Mouse (Mus musculus) kidney, embryonic 16.5 days (tissue): ENCODE data around the gene Olfr1500. TPM values are rescaled to one million over a fixed set of nuclear protein-coding genes. Genes with fewer than 3 reads are reported as not detected.
"Not testable (repeated sequence)": the region's sequence is repeated elsewhere in the genome, so short reads cannot be mapped to it uniquely, and the experiment has no call there.

Experiments used
- ATAC-seq: fragments of 200-750 bp; cut with Nextera tagmentation; 2 replicates; pipeline ENCODE4 v1.8.0; 2017; ENCODE audit warnings: moderate TSS enrichment; ENCODE audit not compliant: low FRiP score, low TSS enrichment
- H3K27ac ChIP-seq: fragments of 300-500 bp; sonication (generic); 2 replicates; pipeline ENCODE4 v1.5.1; 2014; ENCODE audit warnings: low read length
- H3K27me3 ChIP-seq: fragments of 300-500 bp; sonication (generic); 2 replicates; pipeline ENCODE4 v1.6.1; 2014; ENCODE audit warnings: low read length, control low read depth, mixed read lengths; ENCODE audit not compliant: insufficient read depth
- H3K36me3 ChIP-seq: fragments of 300-500 bp; sonication (generic); 2 replicates; pipeline ENCODE4 v1.6.1; 2014; ENCODE audit warnings: low read length, control low read depth, mixed read lengths; ENCODE audit not compliant: insufficient read depth
- H3K4me1 ChIP-seq: fragments of 300-500 bp; sonication (generic); 2 replicates; pipeline ENCODE4 v1.6.1; 2014; ENCODE audit warnings: low read length, control low read depth, mixed read lengths; ENCODE audit not compliant: insufficient read depth
- H3K4me2 ChIP-seq: fragments of 300-500 bp; sonication (generic); replicated peaks from 2 replicates; pipeline ENCODE4 v1.6.1; 2014; ENCODE audit warnings: low read depth, low read length
- H3K4me3 ChIP-seq: fragments of 300-500 bp; sonication (generic); 2 replicates; pipeline ENCODE4 v1.5.1; 2014; ENCODE audit warnings: mild to moderate bottlenecking, low read length
- H3K9ac ChIP-seq: fragments of 300-500 bp; sonication (generic); replicated peaks from 2 replicates; pipeline ENCODE4 v1.6.1; 2014; ENCODE audit warnings: low read length
- H3K9me3 ChIP-seq: fragments of 300-500 bp; sonication (generic); 2 replicates; pipeline ENCODE4 v1.6.1; 2016; ENCODE audit warnings: low read length, control low read depth
- WGBS: fragments of 180-500 bp; shearing (Covaris S2); extraction: QIAGEN DNeasy Blood & Tissue Kit; methylation state at CpG from one replicate; pipeline ENCODE4 v1.1.7; 2014; 5-methylcytosine and 5-hydroxymethylcytosine counted together
- polyA plus RNA-seq: library from polyadenylated mRNA; unstranded; fragments of >200 nt; fragmentation: Nextera tagmentation; extraction: Ambion mirVana; gene quantifications from 2 replicates; pipeline ENCODE4 v1.2.1, GENCODE M21; 2015

Olfr1500 gene
- polyA plus RNA-seq, result not detected in 2 replicates

GRCm38 (mm10) chr19:13830388-13830787 is at the start of gene Olfr1500:
Gene Olfr1500 (minus strand): TSS chr19:13830488.
- Histone ChIP-seq H3K9me3 (no peaks in the 10 kb centered on the region), H3K27me3 (no peaks in the 10 kb centered on the region), H3K4me1 (no peaks in the 10 kb centered on the region), H3K4me2 (no peak within 1 kb of the TSS), H3K27ac (no peak within 1 kb of the TSS), H3K36me3 (no peaks in the 10 kb centered on the region), H3K9ac (no peak within 1 kb of the TSS), H3K4me3 (no peak within 1 kb of the TSS)
- ATAC-seq, result no peak

DNA sequence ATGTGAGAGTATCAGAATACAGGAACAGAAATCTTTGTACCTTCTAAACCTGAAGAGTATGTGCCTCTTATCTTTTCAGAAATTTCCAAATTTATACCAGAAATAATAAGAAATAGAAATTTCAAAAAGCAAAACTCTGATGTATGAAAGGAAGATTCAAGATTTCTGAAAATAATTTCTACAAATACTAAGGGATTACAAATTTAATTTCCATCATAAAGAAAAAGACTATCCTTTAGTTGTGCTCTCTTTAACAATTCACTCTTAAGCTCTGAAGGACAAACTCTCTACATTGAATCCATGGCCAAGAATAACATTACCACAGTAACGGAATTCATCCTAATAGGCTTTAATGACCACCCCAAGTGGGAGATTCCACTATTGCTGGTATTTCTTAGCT is 31.2 kb upstream of the Olfr1500 start, which contains the start of gene Olfr1502:
TSS of gene Olfr1502 (plus strand) at position 301 of the 400 bp plus-strand sequence.
- no peak within 1 kb of the TSS for H3K9ac ChIP-seq
- H3K27me3 ChIP-seq, result no peaks in the 10 kb centered on the region
- no peak for ATAC-seq
- no peaks in the 10 kb centered on the region for H3K36me3 ChIP-seq
- 71% methylated on average over 1 of the region's 1 CpGs for WGBS
- H3K4me3 ChIP-seq, result no peak within 1 kb of the TSS
- no peak within 1 kb of the TSS for H3K27ac ChIP-seq
- no peaks in the 10 kb centered on the region for H3K9me3 ChIP-seq
- no peak within 1 kb of the TSS for H3K4me2 ChIP-seq
- no peaks in the 10 kb centered on the region for H3K4me1 ChIP-seq

DNA sequence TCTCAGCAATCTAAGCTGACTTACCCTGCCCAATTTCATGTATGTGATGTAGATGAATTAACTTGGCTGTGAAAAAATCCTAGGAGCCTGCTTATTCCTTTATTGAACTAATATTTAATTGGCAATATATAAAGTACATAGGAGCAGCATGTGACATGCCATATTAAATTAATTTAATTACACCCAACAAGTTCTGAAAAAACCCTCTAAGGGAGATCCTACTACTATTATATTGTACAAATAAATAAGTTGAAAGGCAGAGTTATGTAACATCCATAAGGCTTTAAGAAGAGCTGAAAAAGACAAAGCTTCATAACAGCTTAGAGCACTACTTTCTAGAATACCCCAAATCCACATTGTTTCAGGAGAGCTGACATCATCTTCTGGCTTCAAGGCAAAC is 20.3 kb upstream of the Olfr1500 start, which contains the start of gene Olfr1501:
TSS of gene Olfr1501 (minus strand) at position 101 of the 400 bp plus-strand sequence.
- not testable (repeated sequence) for H3K27me3 ChIP-seq, H3K9me3 ChIP-seq

DNA sequence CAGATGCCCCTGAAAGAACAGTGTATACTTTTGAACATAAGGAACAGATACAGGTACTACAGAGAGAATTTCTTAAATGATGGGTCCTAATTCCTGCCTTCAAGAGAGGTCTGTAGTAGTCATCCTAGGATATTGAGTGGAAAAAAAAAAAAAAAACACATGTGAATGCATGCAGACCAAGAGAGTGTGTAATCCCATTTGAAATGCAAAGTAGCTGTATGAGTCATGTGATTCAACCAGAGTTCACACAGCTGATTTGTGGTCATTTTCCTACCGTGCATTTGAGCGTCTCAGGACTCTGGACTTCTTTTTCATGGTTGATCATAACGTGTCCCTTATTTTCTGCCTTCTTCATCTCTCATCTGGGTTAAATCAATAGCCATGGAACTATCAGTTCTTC is 1.8 kb downstream of the Olfr1500 start:
- H3K9me3 ChIP-seq, result no peaks in the 10 kb centered on the region
- ATAC-seq, result no peak
- H3K4me2 ChIP-seq, result no peak overlapping the region
- no peak overlapping the region for H3K9ac ChIP-seq
- no peaks in the 10 kb centered on the region for H3K4me1 ChIP-seq
- no peaks in the 10 kb centered on the region for H3K36me3 ChIP-seq
- no peak overlapping the region for H3K4me3 ChIP-seq
- no peak overlapping the region for H3K27ac ChIP-seq
- 79% methylated on average over 3 of the region's 3 CpGs for WGBS
- no peaks in the 10 kb centered on the region for H3K27me3 ChIP-seq

More for the DNA sequence above, 20.3 kb upstream of the Olfr1500 start, which contains the start of gene Olfr1501:
- not testable (repeated sequence) for H3K9ac ChIP-seq, H3K4me1 ChIP-seq, H3K36me3 ChIP-seq, H3K27ac ChIP-seq, H3K4me2 ChIP-seq, H3K4me3 ChIP-seq, ATAC-seq

DNA sequence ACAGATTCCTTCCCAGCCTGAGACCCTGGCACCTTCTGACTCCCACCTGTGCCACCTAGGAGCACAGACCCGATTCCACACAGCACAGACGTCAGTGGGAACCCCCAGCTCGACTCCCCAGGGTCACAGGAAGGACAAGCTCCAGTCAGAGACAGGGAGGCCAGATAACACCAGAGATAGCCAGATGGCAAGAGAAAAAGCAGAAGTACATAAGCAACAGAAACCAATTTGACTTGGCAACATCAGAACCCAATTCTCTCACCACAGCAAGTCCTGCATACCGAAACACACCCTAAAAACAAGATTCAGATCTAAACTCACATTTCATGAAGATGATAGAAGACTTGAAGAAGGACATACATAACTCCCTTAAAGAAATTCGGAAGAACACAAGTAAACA is 9.4 kb downstream of the Olfr1500 start:
- Histone ChIP-seq H3K36me3 (no peaks in the 10 kb centered on the region), H3K4me2 (no peak overlapping the region), H3K9ac (no peak overlapping the region), H3K9me3 (no peaks in the 10 kb centered on the region), H3K4me1 (no peaks in the 10 kb centered on the region), H3K4me3 (no peak overlapping the region), H3K27me3 (no peaks in the 10 kb centered on the region), H3K27ac (no peak overlapping the region)
- ATAC-seq, result no peak
- WGBS, result 60% methylated on average over 5 of the region's 5 CpGs

DNA sequence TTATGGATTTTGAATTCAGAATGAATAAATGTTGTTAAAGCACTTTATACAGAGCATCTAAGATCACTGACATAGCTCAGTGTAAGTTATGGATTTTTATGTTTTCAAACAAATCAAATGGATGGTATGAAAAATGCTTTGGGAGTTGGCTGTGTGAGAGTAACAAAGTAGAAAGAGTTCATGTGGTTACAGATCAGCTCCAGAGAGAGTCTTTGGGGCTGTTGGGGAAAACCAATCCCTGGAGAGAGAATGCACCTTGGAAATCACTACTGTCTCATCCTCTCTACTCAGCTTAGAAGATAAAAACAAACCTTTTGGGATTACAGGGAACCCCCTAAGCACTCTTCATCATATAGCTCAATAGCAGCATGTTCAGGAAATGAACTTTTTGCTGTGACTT is 10.9 kb downstream of the Olfr1500 start, which contains the start of gene Olfr1499:
TSS of gene Olfr1499 (minus strand) at position 101 of the 400 bp plus-strand sequence.
- H3K36me3 ChIP-seq, result no peaks in the 10 kb centered on the region
- no peak within 1 kb of the TSS for H3K27ac ChIP-seq
- no peaks in the 10 kb centered on the region for H3K27me3 ChIP-seq
- no peaks in the 10 kb centered on the region for H3K4me1 ChIP-seq
- no peak within 1 kb of the TSS for H3K4me3 ChIP-seq
- H3K9ac ChIP-seq, result no peak within 1 kb of the TSS
- no peaks in the 10 kb centered on the region for H3K9me3 ChIP-seq
- H3K4me2 ChIP-seq, result no peak within 1 kb of the TSS
- no peak for ATAC-seq

DNA sequence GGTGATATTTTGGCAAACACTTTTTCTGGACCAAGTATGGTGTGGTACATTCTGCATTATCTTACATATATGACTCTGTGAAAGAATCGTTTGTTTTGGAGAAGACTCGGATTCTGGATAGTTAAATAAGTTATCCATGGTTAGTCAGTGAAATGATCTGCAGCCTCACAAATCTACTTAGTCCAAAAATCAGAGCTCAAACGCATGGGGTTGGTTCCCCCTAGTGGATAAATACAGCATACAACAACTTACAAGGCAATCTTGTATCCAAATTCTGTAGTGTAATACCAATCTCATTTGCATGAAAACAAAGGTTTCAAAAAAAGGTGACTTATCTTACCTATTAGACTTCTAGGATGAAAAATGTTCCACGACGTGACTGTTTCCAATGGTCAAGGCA is 11.5 kb downstream of the Olfr1500 start:
- Histone ChIP-seq H3K27ac (no peak overlapping the region), H3K27me3 (no peaks in the 10 kb centered on the region)
- 35% methylated on average over 5 of the region's 5 CpGs for WGBS

DNA sequence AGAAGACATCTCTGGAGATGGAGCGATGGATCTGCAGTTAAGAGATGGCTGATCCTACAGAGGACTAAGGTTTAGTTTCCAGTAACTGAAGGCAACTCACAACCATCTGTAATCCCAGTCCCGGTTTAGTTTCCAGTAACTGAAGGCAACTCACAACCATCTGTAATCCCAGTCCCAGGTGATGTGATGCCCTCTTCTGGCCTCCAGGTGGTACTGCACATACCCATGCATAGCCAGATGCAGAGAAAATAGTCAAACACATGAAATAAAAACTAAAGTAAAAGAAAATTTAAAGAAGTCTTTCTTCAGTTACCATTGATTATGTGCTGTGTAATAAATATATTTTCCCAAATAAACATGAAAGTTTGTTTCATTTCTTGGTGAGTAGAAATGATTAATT is 17.5 kb downstream of the Olfr1500 start:
- no peaks in the 10 kb centered on the region for H3K36me3 ChIP-seq
- 53% methylated on average over 2 of the region's 2 CpGs for WGBS

More for the DNA sequence above, 11.5 kb downstream of the Olfr1500 start:
- Histone ChIP-seq H3K4me1 (no peaks in the 10 kb centered on the region), H3K9ac (no peak overlapping the region), H3K36me3 (no peaks in the 10 kb centered on the region), H3K4me3 (no peak overlapping the region), H3K9me3 (no peaks in the 10 kb centered on the region), H3K4me2 (no peak overlapping the region)
- ATAC-seq, result no peak

GRCm38 (mm10) chr19:13805486-13805885 is 24.8 kb downstream of the Olfr1500 start:
- not testable (repeated sequence) for H3K27me3 ChIP-seq, ATAC-seq, H3K9me3 ChIP-seq, H3K4me2 ChIP-seq, H3K4me3 ChIP-seq, H3K4me1 ChIP-seq, H3K36me3 ChIP-seq, H3K27ac ChIP-seq, H3K9ac ChIP-seq
- WGBS, result 76% methylated on average over 1 of the region's 1 CpGs

More for the DNA sequence above, 17.5 kb downstream of the Olfr1500 start:
- H3K27ac ChIP-seq, result no peak overlapping the region
- no peaks in the 10 kb centered on the region for H3K27me3 ChIP-seq
- no peak for ATAC-seq
- no peak overlapping the region for H3K4me2 ChIP-seq
- no peak overlapping the region for H3K4me3 ChIP-seq
- H3K9ac ChIP-seq, result no peak overlapping the region
- no peaks in the 10 kb centered on the region for H3K9me3 ChIP-seq
- no peaks in the 10 kb centered on the region for H3K4me1 ChIP-seq

- Histone ChIP-seq H3K4me3 (no peak within 1 kb of the TSS), H3K4me1 (no peaks in the 10 kb centered on the region), H3K36me3 (no peaks in the 10 kb centered on the region)
Measured at GRCm38 (mm10) chr19:13798102-13798501, 32.2 kb downstream of the Olfr1500 start, which contains the start of gene Olfr1497. Gene Olfr1497 (minus strand): TSS chr19:13798202.

More at GRCm38 (mm10) chr19:13798102-13798501, 32.2 kb downstream of the Olfr1500 start, which contains the start of gene Olfr1497:
- H3K4me2 ChIP-seq, result no peak within 1 kb of the TSS
- no peak within 1 kb of the TSS for H3K27ac ChIP-seq
- no peak for ATAC-seq
- H3K27me3 ChIP-seq, result no peaks in the 10 kb centered on the region
- H3K9ac ChIP-seq, result no peak within 1 kb of the TSS
- no peaks in the 10 kb centered on the region for H3K9me3 ChIP-seq
